Mouse (Mus musculus): ENCODE measurements at regions not wholly inside any gene's neighbourhood (a gene's known extent, or its start where the extent isn't known, plus 50 kb on each side); places are given as distances from the start of the nearest gene placed in this dataset.

- H3K4me3 ChIP-seq (ENCODE audit: low read depth, low read length), result no peak overlapping the region
- H3K4me2 ChIP-seq (ENCODE audit: low read length), result no peak overlapping the region
- no peaks in the 10 kb centered on the region for H3K9me3 ChIP-seq (replicated peaks; ENCODE audit: control insufficient read depth, low read length, poor library complexity, severe bottlenecking)
- H3K9ac ChIP-seq (ENCODE audit: low read depth, low read length), result no peak overlapping the region
- no peaks in the 10 kb centered on the region for H3K4me1 ChIP-seq (ENCODE audit: control insufficient read depth, insufficient read depth, low read length)
- H3K27ac ChIP-seq (ENCODE audit: low read length), result no peak overlapping the region
- no peaks in the 10 kb centered on the region for H3K27me3 ChIP-seq (ENCODE audit: control insufficient read depth, insufficient read depth, low read depth, low read length)
- no peak for ATAC-seq
- no peaks in the 10 kb centered on the region for H3K36me3 ChIP-seq (ENCODE audit: control insufficient read depth, insufficient read depth, low read length)
- WGBS, result 78% methylated on average over 2 of the region's 2 CpGs
Observed at GRCm38 (mm10) chr12:107016801-107017200, 471.6 kb upstream of the 3110018I06Rik start.

DNA sequence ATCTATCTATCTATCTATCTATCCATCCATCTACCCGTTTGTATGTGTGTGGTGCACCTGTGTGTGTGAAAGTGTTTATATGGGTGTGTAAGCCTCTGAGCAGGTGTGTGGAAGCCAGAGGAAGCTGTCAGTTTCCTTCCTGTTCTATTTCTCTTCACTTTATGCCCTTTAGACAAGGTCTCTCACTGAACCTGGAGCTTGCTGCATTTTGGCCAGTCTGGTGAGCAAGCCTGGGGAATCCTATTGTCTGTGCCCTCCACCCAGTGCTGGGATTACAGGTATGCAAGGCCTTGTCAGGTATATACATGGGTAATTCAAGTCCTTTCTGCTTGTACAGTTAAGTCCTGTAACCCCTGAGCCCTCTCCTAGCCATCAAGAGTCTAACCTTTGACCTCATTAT is 466.6 kb upstream of the 3110018I06Rik start:
- Histone ChIP-seq H3K9me3 (replicated peaks; ENCODE audit: control insufficient read depth, low read length, poor library complexity, severe bottlenecking) (no peaks in the 10 kb centered on the region), H3K27me3 (ENCODE audit: control insufficient read depth, insufficient read depth, low read depth, low read length) (no peaks in the 10 kb centered on the region), H3K4me3 (ENCODE audit: low read depth, low read length) (no peak overlapping the region), H3K9ac (ENCODE audit: low read depth, low read length) (no peak overlapping the region), H3K4me1 (ENCODE audit: control insufficient read depth, insufficient read depth, low read length) (no peaks in the 10 kb centered on the region), H3K4me2 (ENCODE audit: low read length) (no peak overlapping the region), H3K36me3 (ENCODE audit: control insufficient read depth, insufficient read depth, low read length) (no peaks in the 10 kb centered on the region), H3K27ac (ENCODE audit: low read length) (no peak overlapping the region)
- WGBS, result 95% methylated on average over 1 of the region's 1 CpGs
- no peak for ATAC-seq

- Histone ChIP-seq H3K27me3 (ENCODE audit: control insufficient read depth, insufficient read depth, low read depth, low read length) (no peaks in the 10 kb centered on the region), H3K4me2 (ENCODE audit: low read length) (no peak overlapping the region), H3K36me3 (ENCODE audit: control insufficient read depth, insufficient read depth, low read length) (no peaks in the 10 kb centered on the region), H3K4me3 (ENCODE audit: low read depth, low read length) (no peak overlapping the region), H3K9ac (ENCODE audit: low read depth, low read length) (no peak overlapping the region), H3K9me3 (replicated peaks; ENCODE audit: control insufficient read depth, low read length, poor library complexity, severe bottlenecking) (no peaks in the 10 kb centered on the region), H3K4me1 (ENCODE audit: control insufficient read depth, insufficient read depth, low read length) (peaks cover 3% of the 10 kb centered on the region; the same call in 1 of the 2 replicates), H3K27ac (ENCODE audit: low read length) (no peak overlapping the region)
- ATAC-seq, result no peak
- 90% methylated on average over 5 of the region's 5 CpGs for WGBS
Observed at GRCm38 (mm10) chr12:107026821-107027220, 461.6 kb upstream of the 3110018I06Rik start.

GRCm38 (mm10) chr12:107027842-107028549 is 460.4 kb upstream of the 3110018I06Rik start:
- Histone ChIP-seq H3K9ac (ENCODE audit: low read depth, low read length) (no peak overlapping the region), H3K27me3 (ENCODE audit: control insufficient read depth, insufficient read depth, low read depth, low read length) (no peaks in the 10 kb centered on the region), H3K4me1 (ENCODE audit: control insufficient read depth, insufficient read depth, low read length) (peaks cover 3% of the 10 kb centered on the region; the same call in 1 of the 2 replicates), H3K4me2 (ENCODE audit: low read length) (peak overlapping the region; percentile 46), H3K27ac (ENCODE audit: low read length) (no peak overlapping the region), H3K36me3 (ENCODE audit: control insufficient read depth, insufficient read depth, low read length) (no peaks in the 10 kb centered on the region), H3K9me3 (replicated peaks; ENCODE audit: control insufficient read depth, low read length, poor library complexity, severe bottlenecking) (no peaks in the 10 kb centered on the region), H3K4me3 (ENCODE audit: low read depth, low read length) (no peak overlapping the region)
- WGBS, result 26% methylated on average over 23 of the region's 23 CpGs
- peak; percentile 54; the same call in 1 of the 2 replicates for ATAC-seq

GRCm38 (mm10) chr12:107028985-107029384 is 459.4 kb upstream of the 3110018I06Rik start:
- no peak overlapping the region for H3K9ac ChIP-seq (ENCODE audit: low read depth, low read length)
- no peak for ATAC-seq
- H3K4me1 ChIP-seq (ENCODE audit: control insufficient read depth, insufficient read depth, low read length), result peaks cover 3% of the 10 kb centered on the region; the same call in 1 of the 2 replicates
- H3K4me3 ChIP-seq (ENCODE audit: low read depth, low read length), result no peak overlapping the region
- no peak overlapping the region for H3K4me2 ChIP-seq (ENCODE audit: low read length)
- 48% methylated on average over 1 of the region's 1 CpGs for WGBS
- no peaks in the 10 kb centered on the region for H3K27me3 ChIP-seq (ENCODE audit: control insufficient read depth, insufficient read depth, low read depth, low read length)
- H3K36me3 ChIP-seq (ENCODE audit: control insufficient read depth, insufficient read depth, low read length), result no peaks in the 10 kb centered on the region
- no peaks in the 10 kb centered on the region for H3K9me3 ChIP-seq (replicated peaks; ENCODE audit: control insufficient read depth, low read length, poor library complexity, severe bottlenecking)
- no peak overlapping the region for H3K27ac ChIP-seq (ENCODE audit: low read length)

GRCm38 (mm10) chr12:107036357-107036756 is 452.1 kb upstream of the 3110018I06Rik start:
- H3K9me3 ChIP-seq (replicated peaks; ENCODE audit: control insufficient read depth, low read length, poor library complexity, severe bottlenecking), result no peaks in the 10 kb centered on the region

DNA sequence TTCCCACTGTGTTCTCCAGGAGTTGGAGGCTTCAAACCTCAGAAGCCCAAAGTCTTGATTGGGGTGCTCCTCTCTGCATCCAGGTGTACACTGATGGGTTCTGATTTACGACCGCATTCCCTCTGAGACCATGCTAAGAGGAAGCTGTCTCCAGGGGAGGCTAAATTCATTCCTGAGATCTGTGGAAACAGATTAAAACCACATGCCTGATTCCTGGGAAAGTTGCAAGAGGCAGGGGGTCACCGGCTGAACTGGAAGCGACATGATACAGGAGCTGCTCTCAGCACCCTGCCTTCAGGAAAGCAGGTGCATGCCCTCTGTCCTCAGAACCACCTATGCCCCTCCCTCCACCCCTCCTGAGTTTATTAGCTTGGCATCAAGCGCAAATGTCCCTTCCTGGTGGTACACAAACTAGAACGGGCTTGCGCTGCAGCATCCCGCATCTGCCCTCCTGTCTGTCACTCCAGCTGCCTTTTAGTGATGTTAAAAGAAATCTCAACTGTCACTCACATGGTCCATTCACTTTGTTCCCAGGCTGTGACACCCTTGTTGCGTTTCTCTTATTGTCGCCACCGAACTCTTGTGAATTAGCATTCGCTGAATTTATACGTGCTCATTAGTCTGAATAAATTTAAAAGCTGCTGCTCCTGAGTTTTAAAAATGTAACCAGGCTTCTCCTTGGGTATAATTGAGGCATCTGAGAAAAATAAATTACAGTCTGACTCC is 446.3 kb upstream of the 3110018I06Rik start:
- no peak for ATAC-seq
- H3K4me3 ChIP-seq (ENCODE audit: low read depth, low read length), result no peak overlapping the region
- no peak overlapping the region for H3K27ac ChIP-seq (ENCODE audit: low read length)
- H3K4me1 ChIP-seq (ENCODE audit: control insufficient read depth, insufficient read depth, low read length), result peaks cover 8% of the 10 kb centered on the region
- H3K9me3 ChIP-seq (replicated peaks; ENCODE audit: control insufficient read depth, low read length, poor library complexity, severe bottlenecking), result no peaks in the 10 kb centered on the region
- H3K4me2 ChIP-seq (ENCODE audit: low read length), result no peak overlapping the region
- no peaks in the 10 kb centered on the region for H3K27me3 ChIP-seq (ENCODE audit: control insufficient read depth, insufficient read depth, low read depth, low read length)
- no peaks in the 10 kb centered on the region for H3K36me3 ChIP-seq (ENCODE audit: control insufficient read depth, insufficient read depth, low read length)
- H3K9ac ChIP-seq (ENCODE audit: low read depth, low read length), result no peak overlapping the region
- 37% methylated on average over 13 of the region's 13 CpGs for WGBS

More at GRCm38 (mm10) chr12:107036357-107036756, 452.1 kb upstream of the 3110018I06Rik start:
- ATAC-seq, result no peak
- H3K4me2 ChIP-seq (ENCODE audit: low read length), result no peak overlapping the region
- H3K36me3 ChIP-seq (ENCODE audit: control insufficient read depth, insufficient read depth, low read length), result no peaks in the 10 kb centered on the region
- no peak overlapping the region for H3K27ac ChIP-seq (ENCODE audit: low read length)
- H3K9ac ChIP-seq (ENCODE audit: low read depth, low read length), result no peak overlapping the region
- H3K4me3 ChIP-seq (ENCODE audit: low read depth, low read length), result no peak overlapping the region
- H3K27me3 ChIP-seq (ENCODE audit: control insufficient read depth, insufficient read depth, low read depth, low read length), result no peaks in the 10 kb centered on the region
- H3K4me1 ChIP-seq (ENCODE audit: control insufficient read depth, insufficient read depth, low read length), result no peaks in the 10 kb centered on the region
- WGBS, result 77% methylated on average over 6 of the region's 6 CpGs

GRCm38 (mm10) chr12:107046496-107046895 is 441.9 kb upstream of the 3110018I06Rik start:
- 92% methylated on average over 3 of the region's 3 CpGs for WGBS

DNA sequence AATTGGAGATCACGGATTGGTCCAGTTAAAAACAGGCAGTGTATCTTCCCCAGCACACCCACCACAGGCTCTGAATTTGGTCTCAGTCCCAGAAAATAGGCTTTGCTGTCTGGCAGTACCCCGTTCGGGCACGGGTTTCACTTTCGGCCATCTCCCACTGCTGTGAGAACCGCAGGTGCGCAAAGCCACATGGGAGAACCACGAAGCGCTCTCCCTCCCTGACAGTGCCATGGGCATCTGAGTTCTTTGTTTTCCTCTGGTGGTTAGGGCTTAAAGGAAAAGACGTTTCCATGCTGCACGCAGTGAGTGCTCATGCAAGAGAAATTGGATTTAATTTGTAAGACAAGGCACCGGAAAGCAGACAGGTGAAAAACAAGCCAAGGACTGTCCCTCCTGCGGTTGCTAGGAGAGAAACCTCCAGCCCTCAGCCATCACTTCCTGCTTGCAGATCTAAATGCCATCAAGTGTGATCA is 441.3 kb upstream of the 3110018I06Rik start:
- ATAC-seq, result no peak
- Histone ChIP-seq H3K27ac (ENCODE audit: low read length) (0 out of 2 replicates have a peak overlapping the region, but pooled peaks have one; percentile 5), H3K9ac (ENCODE audit: low read depth, low read length) (no peak overlapping the region), H3K4me2 (ENCODE audit: low read length) (peak overlapping the region; percentile 22; the same call in 1 of the 2 replicates), H3K4me3 (ENCODE audit: low read depth, low read length) (no peak overlapping the region), H3K27me3 (ENCODE audit: control insufficient read depth, insufficient read depth, low read depth, low read length) (no peaks in the 10 kb centered on the region), H3K36me3 (ENCODE audit: control insufficient read depth, insufficient read depth, low read length) (no peaks in the 10 kb centered on the region), H3K9me3 (replicated peaks; ENCODE audit: control insufficient read depth, low read length, poor library complexity, severe bottlenecking) (no peaks in the 10 kb centered on the region), H3K4me1 (ENCODE audit: control insufficient read depth, insufficient read depth, low read length) (peaks cover 7% of the 10 kb centered on the region)
- WGBS, result 46% methylated on average over 13 of the region's 13 CpGs

More at GRCm38 (mm10) chr12:107046496-107046895, 441.9 kb upstream of the 3110018I06Rik start:
- no peaks in the 10 kb centered on the region for H3K27me3 ChIP-seq (ENCODE audit: control insufficient read depth, insufficient read depth, low read depth, low read length)
- no peak overlapping the region for H3K4me3 ChIP-seq (ENCODE audit: low read depth, low read length)
- H3K4me2 ChIP-seq (ENCODE audit: low read length), result no peak overlapping the region
- H3K9ac ChIP-seq (ENCODE audit: low read depth, low read length), result no peak overlapping the region
- ATAC-seq, result no peak
- no peaks in the 10 kb centered on the region for H3K36me3 ChIP-seq (ENCODE audit: control insufficient read depth, insufficient read depth, low read length)
- H3K27ac ChIP-seq (ENCODE audit: low read length), result no peak overlapping the region
- H3K4me1 ChIP-seq (ENCODE audit: control insufficient read depth, insufficient read depth, low read length), result peaks cover 12% of the 10 kb centered on the region
- no peaks in the 10 kb centered on the region for H3K9me3 ChIP-seq (replicated peaks; ENCODE audit: control insufficient read depth, low read length, poor library complexity, severe bottlenecking)

All from midbrain, embryonic 16.5 days (tissue).